Mouse (Mus musculus) CD8-positive naive resting alpha-beta T cell, adult 2 months (primary cell): ENCODE results near the gene Pdlim5.

Source experiments
- DNase-seq, 2 experiments: peaks; one replicate each; pipeline ENCODE4 v3.0.0; 2022; ENCODE audit warnings: low read depth in 2 of 2, low spot score in 2 of 2

Gene Pdlim5

DNA sequence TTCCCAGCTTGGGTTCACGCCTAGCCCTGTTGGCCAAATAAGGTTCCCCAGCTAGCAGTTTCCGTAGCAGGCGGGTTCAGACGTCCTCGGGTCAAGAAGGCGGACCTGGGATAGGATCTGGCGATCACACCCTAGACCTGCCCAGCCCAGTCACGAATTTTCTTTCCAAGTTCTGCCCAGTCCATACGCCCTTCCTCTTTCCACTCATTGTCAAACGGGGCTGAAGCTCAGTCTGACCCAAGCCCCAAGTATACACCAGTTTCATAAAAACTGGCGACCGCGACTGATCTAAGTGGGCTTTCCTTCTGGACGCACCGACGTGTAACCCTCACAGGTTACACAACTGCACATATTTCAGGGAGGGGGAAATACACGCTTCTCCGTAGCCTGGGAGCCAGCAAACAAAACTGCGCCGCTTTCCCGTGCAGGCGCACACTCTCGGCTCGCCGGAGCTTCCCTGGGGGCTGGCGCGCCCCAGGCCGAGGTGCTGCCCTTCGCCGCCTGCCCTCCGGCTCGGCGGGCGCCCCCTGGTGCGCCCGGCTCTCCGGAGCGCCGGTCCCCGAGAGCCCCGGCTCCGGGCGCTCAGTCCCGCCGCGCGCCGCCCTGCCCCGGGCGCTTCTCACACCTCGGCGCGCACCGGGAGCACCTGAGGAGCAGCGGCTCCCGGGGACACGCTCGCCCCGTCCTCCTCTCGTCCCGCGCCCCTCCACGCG lies 544 bp downstream of the Pdlim5 start:
- peak; percentile 20 to 33 for DNase-seq

DNA sequence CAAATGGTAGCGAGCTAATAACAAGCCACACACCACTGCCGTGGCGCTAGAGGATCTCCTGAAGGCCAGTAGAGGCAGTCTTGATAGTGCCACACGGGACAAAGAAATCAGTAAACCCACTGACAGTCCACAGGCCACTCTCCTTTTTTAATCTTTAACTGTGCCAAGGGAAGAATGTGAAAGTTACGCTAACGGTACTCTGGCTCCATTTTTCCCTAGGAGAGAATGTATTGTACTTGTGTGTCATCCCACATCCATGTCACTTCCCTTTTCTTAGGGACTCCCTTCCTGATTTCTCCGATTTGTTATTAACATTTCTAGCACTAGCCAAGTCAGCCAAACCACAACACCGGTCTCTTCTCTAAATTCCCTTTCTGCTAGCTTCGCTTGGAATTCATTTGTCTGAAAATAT lies 1.5 kb downstream of the Pdlim5 start:
- no peak for DNase-seq

DNA sequence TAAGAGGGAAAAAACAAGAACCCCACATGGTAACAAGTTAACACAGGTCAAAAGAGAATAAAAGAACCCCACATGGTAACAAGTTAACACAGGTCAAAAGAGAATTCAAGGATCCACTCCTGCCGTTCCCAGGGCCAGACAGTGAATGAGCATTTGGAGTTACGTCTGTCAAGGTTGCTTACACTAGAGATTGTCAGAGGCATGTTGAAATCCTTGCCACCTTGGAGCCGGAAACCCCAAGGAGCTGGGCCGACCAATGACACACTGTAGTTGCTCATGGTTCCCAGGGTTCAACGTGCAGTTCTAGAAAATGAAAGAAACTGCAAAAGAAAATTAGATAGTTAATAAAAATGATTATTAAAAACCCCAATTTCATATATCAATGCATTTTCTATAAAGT lies 4.0 kb downstream of the Pdlim5 start:
- DNase-seq, result no peak

DNA sequence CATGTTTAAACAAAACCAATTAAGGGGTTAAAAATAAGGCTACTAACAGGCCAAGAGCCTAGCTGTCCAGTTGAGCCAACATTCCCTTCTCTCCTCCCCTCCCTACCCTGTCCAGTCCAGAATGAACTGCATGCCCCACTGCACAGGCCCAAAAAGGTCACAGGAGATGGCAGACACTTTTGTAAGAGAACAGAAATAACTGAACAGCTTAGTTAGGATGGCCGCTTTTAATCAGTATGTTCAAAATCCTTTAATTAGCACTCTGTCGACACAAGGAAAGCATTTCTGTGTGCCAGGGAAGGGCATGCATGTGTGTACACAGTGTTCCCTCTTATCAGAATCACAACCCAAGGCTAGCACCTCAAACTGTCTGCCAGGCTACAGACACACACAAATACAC lies 5.2 kb downstream of the Pdlim5 start:
- DNase-seq, result no peak

DNA sequence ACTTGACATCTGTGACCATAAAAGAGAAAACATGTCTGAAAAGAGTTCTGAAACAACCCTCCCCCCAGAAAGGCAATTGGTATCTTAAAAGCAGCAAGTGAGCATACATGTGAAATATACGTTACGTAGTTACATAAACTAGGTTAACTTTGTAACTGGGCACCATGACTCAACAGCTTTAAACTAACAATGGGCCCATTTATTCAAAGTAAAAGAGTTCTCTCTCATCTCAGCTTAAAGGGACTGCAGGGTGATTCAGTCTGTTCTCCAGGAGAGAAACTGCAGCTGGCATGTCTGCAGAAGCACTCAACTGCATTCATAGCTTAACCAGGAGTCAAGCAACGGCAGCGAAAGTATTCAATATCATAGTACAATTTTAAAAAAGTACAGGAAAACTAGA lies 7.3 kb downstream of the Pdlim5 start:
- DNase-seq, result no peak

DNA sequence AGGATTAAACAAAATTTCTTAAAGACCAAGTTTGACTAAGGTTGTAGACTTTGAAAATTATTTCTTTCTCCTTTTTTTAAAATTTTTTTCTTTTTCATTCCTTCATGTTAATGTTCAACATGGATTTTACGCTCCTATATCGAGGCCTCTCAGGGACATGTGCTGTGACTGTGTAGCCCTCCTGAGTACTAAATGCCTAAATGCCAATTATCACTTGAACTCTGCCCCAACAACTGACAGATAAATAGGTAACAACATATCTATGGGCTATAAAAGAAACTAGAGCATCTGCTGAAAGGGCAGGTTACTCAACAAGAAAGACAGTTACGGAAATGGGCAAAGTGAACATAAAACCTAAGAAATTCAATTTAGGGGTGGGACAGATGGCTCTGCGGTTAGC lies 9.0 kb downstream of the Pdlim5 start:
- no peak for DNase-seq

DNA sequence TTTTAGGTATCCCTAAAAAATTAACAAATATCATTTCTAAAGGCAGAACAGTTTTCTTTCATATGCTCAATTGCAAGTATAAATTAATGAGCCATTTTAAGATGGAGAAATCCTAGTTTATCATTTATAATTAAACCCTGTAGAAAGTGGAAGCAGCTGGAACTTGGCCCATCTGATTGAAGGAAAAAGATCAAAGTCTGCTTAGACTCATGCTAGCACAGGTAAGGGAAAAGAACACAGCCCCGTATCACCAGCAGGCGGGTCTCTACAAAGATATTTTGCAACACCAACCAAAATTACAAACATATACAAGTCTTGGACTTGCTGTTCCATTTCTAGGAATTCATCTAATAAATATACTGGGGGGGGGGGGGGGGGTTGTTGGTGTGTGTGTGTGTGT lies 9.8 kb downstream of the Pdlim5 start:
- DNase-seq, result no peak

DNA sequence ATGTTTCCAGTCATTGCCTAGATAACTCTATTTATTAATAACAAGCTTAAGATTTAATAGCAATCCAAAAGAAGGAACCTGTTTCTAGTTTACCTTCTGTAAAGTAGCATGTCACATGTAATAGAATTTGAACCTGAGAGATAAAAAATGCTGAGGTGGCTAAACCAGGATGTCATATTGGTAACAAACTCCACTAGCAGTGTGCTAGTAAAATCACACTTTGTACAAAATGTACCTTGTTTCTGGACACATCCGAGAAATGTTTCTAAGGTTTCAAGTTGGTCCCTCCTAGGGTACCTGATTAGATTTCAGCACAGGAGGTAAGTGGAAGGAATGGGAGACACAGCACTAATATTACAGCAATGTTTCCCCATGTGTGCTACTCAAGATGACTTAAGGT lies 18.9 kb downstream of the Pdlim5 start:
- no peak for DNase-seq

DNA sequence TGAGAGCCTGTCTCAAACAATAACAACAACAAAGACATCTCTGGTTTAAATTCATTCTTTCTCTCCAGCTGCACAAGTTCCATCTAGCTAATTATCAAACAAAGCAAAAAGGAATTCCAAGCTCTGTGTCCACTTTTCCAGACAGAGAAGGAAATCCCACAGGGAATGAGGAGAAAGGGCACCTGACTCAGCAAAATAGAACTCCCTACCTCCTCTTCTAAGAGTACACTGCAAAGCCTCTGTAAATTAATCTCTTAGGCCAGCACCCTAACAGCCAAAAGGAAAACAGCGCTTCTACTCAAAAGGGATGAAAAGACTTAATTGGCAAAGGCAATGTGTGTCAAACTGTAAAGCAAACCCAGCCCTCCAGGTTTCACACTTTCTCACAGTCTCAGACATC lies 20.4 kb downstream of the Pdlim5 start:
- DNase-seq, result no peak

DNA sequence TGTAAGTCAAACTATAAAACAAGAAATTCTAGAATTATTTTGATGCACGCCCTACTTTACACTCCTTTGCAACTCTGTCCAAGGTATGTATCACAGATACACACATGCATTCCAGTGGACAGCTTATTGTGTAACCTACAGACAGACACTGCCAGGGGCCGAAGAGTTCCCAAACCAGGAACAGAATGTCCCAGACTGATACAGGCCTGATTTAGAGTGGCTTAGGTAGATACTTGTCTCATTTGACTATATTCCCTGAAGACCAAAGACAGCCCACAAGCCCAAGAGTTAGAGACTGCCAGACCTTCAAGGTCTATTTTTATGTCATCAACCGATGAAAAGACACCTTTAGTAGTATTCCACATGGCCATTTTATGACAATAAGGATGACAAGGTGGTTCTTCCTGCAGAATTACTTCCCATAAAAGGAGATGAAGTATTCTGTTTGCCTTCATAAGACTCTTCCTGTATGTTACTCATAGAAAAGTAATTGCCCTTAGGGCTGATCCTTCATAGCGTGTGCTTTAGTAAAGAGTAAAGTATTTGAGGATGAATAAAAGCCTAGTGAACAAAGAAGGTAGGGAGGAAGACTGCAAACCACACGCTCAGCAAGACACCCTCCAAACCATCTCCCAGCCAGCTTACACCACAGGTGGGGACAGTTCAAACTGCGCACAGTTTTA lies 22.9 kb downstream of the Pdlim5 start:
- DNase-seq, result no peak

DNA sequence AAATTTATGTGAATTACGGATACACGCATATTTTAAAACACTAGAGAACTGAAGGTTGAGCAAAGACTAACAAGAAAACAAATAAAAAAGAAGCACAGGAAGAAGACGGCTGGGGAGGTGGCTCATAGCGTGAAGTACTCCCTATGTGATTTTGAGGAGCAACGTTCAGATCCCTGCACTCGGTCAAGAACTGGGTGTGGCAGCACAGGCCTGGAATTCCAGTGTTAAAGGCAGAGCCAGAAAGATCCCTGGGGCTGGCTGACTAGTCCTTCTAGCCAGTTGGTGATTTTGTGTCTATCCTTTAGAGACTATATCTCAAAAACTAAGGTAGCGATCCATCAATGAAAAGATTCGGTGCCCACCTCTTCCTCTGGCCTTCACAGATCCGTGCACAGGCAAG lies 27.1 kb downstream of the Pdlim5 start:
- DNase-seq, result no peak

DNA sequence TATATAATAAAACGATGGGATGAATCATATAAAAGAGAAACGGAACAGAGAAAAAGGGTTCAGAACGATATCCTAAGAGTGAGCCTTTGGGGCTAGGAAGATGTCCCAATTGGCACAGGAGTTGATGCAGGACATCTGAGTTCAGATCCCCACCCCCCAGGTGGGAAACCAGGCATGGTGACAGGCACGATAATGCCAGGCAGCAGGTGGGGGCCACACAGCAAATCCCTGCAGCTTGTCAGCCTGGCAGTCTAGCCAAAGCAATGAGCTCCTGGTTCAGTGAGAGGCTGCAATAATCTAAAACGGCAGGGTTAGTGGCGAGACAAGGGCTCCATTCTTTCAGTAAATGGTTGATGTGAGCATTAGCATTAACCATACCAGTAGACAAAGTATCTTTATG lies 33.4 kb downstream of the Pdlim5 start:
- no peak for DNase-seq

DNA sequence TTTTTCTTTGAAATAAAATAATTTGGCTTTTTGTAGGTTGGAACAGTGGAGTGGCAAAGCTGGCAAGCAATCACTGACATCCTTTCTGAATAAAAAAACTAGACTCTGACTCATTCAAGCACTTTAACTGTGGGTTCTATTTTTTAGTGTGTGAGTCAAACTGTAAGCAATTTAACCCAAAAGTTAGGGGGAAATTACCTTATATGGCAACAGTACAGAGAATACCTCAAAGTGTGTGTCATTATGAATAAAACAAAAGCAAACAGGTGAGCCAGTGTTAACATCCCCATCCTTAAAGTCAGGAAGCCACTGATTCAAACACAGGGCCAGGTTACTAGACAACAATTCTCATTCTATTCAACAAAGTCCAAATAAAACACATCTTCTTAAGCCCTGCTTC lies 36.5 kb downstream of the Pdlim5 start:
- DNase-seq, result no peak

DNA sequence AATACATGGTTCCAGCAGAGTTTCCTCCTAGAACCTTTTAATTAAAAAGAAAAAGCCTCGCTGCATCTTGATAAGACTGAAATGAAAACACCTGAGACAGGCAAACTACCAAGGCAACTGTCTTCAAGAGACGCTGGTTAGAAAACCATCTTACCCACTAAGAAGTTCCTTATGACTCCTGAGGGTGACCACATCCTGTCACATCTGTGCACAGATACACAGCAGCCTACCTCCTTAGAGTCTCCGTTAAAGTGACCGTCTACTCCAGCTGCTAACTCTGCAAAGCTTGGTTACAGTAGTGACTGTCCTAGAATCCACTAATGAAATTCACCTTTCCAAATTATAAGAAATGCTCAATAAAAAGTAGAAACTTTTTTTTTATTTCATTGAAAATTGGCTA lies 38.8 kb downstream of the Pdlim5 start:
- DNase-seq, result peak; percentile 7 to 50

DNA sequence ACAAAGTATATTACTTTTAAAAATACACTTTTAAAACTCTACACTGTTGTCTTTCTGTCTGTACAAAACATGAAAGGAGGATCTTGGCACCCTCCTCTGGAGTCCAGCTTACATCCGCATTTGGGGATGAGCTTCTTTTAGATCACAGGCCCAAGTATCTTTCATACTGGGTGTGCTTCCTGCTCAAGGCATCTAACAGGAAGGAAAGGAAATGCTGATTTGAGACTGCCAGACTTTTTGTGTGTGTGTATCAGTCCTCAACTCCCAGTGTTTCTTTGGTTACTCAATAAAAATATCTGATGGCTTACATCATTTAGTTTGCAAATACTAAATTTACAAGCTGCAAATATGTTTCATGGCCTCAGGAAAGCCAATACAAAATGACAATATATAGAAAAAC lies 42.3 kb downstream of the Pdlim5 start:
- peak in 1 of 2 experiments; percentile 6 for DNase-seq

DNA sequence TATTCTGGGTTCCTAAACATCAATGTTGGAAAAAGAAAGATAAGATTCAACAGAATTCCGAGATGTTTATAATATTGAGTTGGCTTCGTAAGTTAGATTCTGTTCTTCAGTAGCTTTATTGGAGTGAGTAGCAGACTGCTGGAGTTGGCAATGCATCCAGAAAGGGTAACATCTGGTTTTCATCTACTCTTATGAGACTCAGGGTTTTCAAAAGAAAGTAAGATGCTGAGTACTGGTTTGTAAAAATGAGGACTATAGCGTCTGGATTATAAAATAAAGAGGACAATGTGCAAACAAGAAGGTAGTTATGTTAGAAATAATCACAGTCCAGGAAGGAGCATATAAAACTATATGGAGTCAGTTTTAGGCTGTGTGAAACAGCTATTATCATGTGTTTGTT lies 45.0 kb downstream of the Pdlim5 start:
- DNase-seq, result no peak

DNA sequence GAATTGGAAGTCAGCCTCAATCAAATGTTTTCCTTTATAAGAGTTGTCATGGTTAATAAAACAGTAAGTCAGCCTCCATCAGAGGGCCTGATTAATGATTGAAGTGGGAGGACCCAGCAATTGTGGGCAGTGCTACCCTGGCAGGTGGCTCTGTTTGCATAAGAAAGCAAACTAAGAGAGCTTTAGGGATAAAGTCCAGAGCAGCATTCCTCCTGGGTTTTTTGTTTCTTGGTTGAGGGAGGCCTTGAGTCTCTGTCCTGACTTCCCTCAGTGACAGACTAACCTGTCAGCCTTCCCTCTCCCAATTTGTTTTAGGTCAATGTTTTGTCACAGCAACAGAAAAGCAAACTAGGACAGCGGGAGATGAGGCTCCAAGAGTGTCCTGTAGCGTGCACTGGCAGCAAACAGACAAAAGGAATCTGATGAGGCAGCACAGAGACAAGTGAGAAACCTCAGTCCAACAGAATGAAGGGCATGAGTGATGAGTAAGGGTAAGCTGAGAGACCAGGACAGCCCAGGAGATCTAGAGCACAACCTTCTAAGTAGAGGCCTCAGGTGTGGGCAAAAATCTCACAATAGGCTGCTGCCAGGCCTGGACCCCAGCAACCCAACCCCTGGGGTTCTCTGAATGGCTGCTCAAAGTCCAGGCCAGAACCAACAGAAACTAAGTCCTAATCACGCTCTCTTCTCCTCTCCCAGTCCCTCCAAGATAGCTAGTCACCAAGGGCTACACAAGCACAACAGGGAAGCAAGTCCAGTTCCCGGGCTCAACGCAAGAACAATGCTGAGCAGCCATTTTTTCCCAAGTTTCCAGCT lies 46.5 kb downstream of the Pdlim5 start:
- no peak for DNase-seq

DNA sequence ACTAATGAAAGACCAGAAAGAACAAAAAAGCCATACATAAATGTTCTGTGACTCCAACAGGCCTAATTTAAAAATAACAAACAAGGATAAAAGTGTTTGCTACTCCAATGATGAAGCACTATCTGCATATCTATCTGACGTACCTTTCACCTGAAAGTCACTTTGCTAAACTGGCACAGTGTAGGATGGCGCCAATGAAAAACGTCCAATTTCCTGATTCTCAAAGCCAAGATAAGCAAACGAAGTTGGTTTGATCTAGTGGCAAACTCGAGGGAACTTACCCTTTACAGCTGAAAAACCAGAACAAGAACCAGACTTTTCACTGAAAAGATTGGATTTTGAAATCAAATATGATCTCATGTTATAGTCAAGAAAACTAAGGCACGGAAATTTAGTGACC lies 49.2 kb downstream of the Pdlim5 start:
- no peak for DNase-seq

DNA sequence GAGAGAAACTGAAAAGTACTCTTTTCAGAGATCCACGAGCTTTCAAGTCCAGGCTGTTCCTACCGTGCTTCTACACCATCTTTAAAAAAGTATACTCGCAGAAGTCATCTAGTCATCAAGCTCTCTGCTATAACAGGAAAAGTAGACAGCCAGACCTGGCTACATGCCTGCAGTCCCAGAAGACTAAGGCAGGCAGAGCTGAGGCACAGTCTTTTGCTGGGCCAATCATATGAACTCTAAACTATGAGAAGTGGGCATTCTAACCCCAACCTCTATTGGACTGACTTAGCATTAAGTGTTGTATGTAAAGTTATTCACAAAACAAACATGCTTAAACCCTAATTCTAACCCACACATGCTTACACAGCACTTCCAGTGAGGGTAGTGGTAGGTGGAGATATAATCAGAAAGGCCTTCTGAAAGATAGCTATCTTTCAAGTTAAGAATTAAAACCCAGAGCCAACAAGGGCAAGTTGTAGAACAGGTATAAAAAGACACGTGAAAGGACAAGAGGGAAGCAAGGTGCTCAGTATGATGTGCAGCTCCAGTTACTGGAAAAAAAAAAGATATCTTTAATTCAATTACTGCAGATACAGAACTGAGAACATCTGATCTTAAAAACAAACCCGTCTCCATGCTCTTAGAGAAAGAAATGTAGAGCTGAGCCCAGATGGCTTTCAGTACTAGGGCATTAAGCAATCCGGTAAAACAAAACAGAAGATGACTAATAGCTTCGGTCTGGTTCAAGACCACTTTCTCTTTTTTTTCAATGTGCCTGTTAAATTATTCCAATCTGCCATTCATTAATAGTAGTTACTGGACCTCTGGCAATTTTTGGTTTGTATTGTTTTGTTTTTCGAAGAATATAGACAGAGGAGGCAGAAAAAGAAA lies 50.0 kb downstream of the Pdlim5 start:
- no peak for DNase-seq

DNA sequence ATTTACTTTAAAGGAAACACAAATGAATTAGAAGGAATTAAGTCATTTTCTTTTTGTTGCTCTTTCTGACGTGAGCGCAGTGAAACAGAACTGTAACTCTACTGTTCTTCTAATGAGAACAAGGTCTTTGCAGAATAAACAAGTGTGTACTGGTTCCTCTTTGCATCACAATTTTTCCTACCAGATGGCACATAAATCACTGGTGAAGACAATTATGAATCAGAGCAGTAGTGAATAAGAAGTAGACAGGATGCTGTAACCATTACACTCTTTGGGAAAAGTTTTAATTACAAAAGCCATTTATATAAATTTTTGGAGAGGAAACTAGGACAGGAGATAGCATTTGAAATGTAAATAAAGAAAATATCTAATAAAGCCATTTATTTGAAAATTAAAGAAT lies 51.7 kb downstream of the Pdlim5 start:
- DNase-seq, result no peak

DNA sequence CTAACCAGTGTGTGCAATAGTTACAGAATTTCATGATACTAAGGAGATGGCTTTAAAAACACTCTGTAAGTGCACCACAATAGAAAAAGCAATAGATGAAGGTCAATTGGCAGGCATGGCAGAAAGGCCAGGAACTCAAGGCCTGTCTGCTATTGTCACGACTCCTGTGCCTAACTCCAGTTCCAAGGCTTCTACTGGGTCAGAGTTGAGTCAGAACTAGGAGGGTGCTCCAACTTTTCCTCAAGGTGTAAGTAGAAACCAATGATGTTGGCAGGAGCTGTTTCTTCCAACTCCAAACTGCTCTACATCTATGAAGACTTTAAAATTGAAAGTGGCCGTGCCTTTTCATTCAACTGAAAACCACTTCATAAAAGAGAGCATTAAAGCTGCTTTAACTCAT lies 54.8 kb downstream of the Pdlim5 start:
- DNase-seq, result no peak
